Mouse (Mus musculus) E14TG2a.4 (cell line): ENCODE results near the gene Sec23ip.

ENCODE experiments used
- CTCF ChIP-seq: conservative IDR thresholded peaks from 2 replicates; pipeline ENCODE4 v1.5.1; 2014; ENCODE audit warnings: low read length
- NANOG ChIP-seq: IDR thresholded peaks from 2 replicates; pipeline ENCODE4 v1.6.1; 2014; ENCODE audit warnings: borderline replicate concordance, low read length, mixed read lengths

GRCm38 (mm10) chr7:128739462-128740277 lies 5.1 kb upstream of the Sec23ip start:
- no peak for TF ChIP-seq CTCF
- no peak for TF ChIP-seq NANOG
